Mouse (Mus musculus): ENCODE data around the gene Lsm6. TPM values are rescaled to one million over a fixed set of nuclear protein-coding genes. Genes with fewer than 3 reads are reported as not detected.

The Lsm6 gene
- polyA plus RNA-seq, 1 experiment = 12.1 TPM

DNA sequence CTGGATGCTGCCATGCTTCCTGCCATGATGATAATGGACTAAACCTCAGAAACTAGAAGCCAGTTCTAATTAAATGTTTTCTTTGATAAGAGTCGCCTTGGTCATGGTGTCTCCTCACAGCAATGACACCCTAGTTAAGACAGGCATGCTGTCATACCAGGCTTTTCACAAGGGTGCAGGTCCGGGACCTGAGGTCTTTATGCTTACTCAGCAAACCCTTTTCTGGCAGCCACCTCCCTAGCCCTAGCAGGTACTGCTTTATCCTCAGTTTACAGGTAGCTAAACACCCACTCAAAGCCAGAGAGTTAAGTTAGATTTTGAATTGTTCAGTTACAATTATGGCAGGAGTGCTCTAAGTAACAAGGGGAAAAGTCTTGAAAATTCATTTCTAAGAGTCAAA, 6.2 kb downstream of the Lsm6 start:
- WGBS = 97% methylated on average over 2 of the region's 2 CpGs
- Histone ChIP-seq H3K36me3 (ENCODE audit: control insufficient read depth, insufficient read depth, low read length) (peaks cover 26% of the 10 kb centered on the region; the same call in 1 of the 2 replicates), H3K4me1 (replicated peaks; ENCODE audit: control insufficient read depth, insufficient read depth, low read length) (no peaks in the 10 kb centered on the region), H3K27ac (ENCODE audit: control insufficient read depth, insufficient read depth, low read length) (no peak overlapping the region), H3K27me3 (ENCODE audit: control insufficient read depth, insufficient read depth, low read length) (no peaks in the 10 kb centered on the region), H3K4me3 (ENCODE audit: control insufficient read depth, insufficient read depth, low read length) (no peak overlapping the region)
- no peak for DNase-seq
- TF ChIP-seq CTCF (IDR thresholded peaks at IDR 0.05; ENCODE audit: borderline replicate concordance, control insufficient read depth, extremely low read depth, insufficient read depth, low read length, poor library complexity) (no peak), POLR2A (IDR thresholded peaks at IDR 0.05; ENCODE audit: control insufficient read depth, extremely low read depth, insufficient read depth, low read length, poor library complexity) (no peak)

DNA sequence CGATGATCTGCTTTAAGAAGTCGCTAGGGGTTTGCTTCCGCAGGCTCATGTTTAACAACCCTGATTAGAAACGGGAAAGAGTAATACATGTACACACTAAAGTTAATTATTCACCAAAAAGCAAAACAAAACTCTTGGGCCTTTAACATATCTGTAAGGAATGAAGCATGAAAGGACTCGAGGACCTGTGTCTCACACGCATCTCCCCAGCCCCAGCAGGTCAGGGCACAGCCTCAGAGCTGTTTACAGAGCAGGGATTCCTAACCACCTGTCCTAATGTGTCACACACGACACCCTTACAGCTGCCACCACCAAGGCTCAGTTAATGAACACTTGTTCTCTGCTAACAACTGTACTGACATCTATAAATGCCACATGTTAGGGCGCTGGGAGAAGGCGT, 7.9 kb downstream of the Lsm6 start:
- DNase-seq = no peak
- no peaks in the 10 kb centered on the region for H3K4me1 ChIP-seq (replicated peaks; ENCODE audit: control insufficient read depth, insufficient read depth, low read length)
- H3K27me3 ChIP-seq (ENCODE audit: control insufficient read depth, insufficient read depth, low read length) = no peaks in the 10 kb centered on the region
- WGBS = 96% methylated on average over 9 of the region's 9 CpGs
- TF ChIP-seq CTCF (IDR thresholded peaks at IDR 0.05; ENCODE audit: borderline replicate concordance, control insufficient read depth, extremely low read depth, insufficient read depth, low read length, poor library complexity) (no peak), POLR2A (IDR thresholded peaks at IDR 0.05; ENCODE audit: control insufficient read depth, extremely low read depth, insufficient read depth, low read length, poor library complexity) (no peak)
- no peak overlapping the region for H3K27ac ChIP-seq (ENCODE audit: control insufficient read depth, insufficient read depth, low read length)
- H3K4me3 ChIP-seq (ENCODE audit: control insufficient read depth, insufficient read depth, low read length) = no peak overlapping the region
- H3K36me3 ChIP-seq (ENCODE audit: control insufficient read depth, insufficient read depth, low read length) = peaks cover 43% of the 10 kb centered on the region

DNA sequence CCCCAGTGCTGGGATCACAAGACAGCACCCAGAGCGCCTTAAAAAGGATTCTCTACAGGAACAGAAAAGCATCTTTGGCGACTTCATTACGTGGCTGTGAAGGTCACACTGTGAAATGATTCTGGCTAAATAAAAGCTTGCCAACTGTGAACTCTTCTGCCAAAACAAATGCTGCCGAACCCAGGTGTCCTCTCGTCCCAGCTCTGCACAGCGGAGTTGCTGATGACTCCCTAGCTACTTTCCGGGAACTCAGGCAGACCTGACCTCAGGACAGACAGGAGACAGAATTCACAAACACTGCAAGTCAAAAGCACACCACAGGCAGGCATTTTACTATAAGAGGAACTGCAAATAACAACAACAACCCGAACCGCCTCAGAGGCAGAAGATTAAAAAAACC, 8.5 kb downstream of the Lsm6 start:
- Histone ChIP-seq H3K27ac (ENCODE audit: control insufficient read depth, insufficient read depth, low read length) (no peak overlapping the region), H3K27me3 (ENCODE audit: control insufficient read depth, insufficient read depth, low read length) (no peaks in the 10 kb centered on the region), H3K4me3 (ENCODE audit: control insufficient read depth, insufficient read depth, low read length) (no peak overlapping the region), H3K4me1 (replicated peaks; ENCODE audit: control insufficient read depth, insufficient read depth, low read length) (no peaks in the 10 kb centered on the region), H3K36me3 (ENCODE audit: control insufficient read depth, insufficient read depth, low read length) (peaks cover 47% of the 10 kb centered on the region)
- 96% methylated on average over 9 of the region's 9 CpGs for WGBS
- DNase-seq = no peak
- no peak for TF ChIP-seq CTCF (IDR thresholded peaks at IDR 0.05; ENCODE audit: borderline replicate concordance, control insufficient read depth, extremely low read depth, insufficient read depth, low read length, poor library complexity)
- no peak for TF ChIP-seq POLR2A (IDR thresholded peaks at IDR 0.05; ENCODE audit: control insufficient read depth, extremely low read depth, insufficient read depth, low read length, poor library complexity)

DNA sequence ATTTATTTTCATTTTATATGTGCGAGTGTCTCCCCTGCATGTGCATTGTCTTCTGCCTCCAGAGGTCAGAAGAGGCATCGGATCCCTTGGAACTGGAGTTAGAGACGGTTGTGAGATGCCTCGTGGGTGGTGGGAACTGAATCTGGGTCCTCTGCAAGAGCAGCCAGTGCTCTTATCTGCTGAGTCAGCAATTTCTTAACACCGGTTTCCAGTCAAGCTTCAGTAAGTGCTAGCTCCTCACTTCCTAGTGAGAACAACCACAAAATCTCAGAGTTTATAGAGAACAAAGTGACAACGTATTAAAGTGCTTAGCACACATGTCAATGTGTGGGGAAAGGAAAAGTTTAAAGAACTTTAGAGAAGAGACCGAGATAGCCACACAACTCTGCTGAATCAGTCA, 9.2 kb downstream of the Lsm6 start:
- H3K27ac ChIP-seq (ENCODE audit: control insufficient read depth, insufficient read depth, low read length) = no peak overlapping the region
- 91% methylated on average over 7 of the region's 7 CpGs for WGBS
- TF ChIP-seq CTCF (IDR thresholded peaks at IDR 0.05; ENCODE audit: borderline replicate concordance, control insufficient read depth, extremely low read depth, insufficient read depth, low read length, poor library complexity) = no peak
- TF ChIP-seq POLR2A (IDR thresholded peaks at IDR 0.05; ENCODE audit: control insufficient read depth, extremely low read depth, insufficient read depth, low read length, poor library complexity) = no peak
- no peak for DNase-seq
- H3K36me3 ChIP-seq (ENCODE audit: control insufficient read depth, insufficient read depth, low read length) = peaks cover 51% of the 10 kb centered on the region
- no peak overlapping the region for H3K4me3 ChIP-seq (ENCODE audit: control insufficient read depth, insufficient read depth, low read length)
- H3K4me1 ChIP-seq (replicated peaks; ENCODE audit: control insufficient read depth, insufficient read depth, low read length) = no peaks in the 10 kb centered on the region
- H3K27me3 ChIP-seq (ENCODE audit: control insufficient read depth, insufficient read depth, low read length) = no peaks in the 10 kb centered on the region

DNA sequence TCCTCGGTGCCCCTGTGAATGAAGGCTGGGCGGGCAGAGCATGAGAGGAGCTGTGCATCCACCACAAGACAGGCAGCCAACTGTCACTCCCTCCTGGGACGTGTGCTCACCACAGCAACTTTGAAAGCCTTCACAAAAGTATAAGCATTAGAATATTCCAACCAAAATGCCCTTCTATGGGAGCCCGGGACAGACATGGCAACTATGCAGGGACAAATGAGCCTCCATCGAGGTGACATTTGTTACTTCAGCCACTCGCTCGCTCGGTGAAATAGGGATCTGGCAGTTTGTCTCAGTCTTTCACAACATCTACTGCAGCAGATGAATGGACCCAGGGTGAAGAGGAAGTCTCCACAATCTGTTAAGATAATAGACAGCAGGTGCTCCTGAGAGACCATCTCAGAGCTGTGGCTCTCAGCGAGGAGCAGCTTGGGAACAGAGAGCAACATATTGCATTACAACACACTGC, 10.7 kb downstream of the Lsm6 start:
- TF ChIP-seq CTCF (IDR thresholded peaks at IDR 0.05; ENCODE audit: borderline replicate concordance, control insufficient read depth, extremely low read depth, insufficient read depth, low read length, poor library complexity) (no peak), POLR2A (IDR thresholded peaks at IDR 0.05; ENCODE audit: control insufficient read depth, extremely low read depth, insufficient read depth, low read length, poor library complexity) (no peak)
- DNase-seq = no peak
- Histone ChIP-seq H3K27me3 (ENCODE audit: control insufficient read depth, insufficient read depth, low read length) (no peaks in the 10 kb centered on the region), H3K4me3 (ENCODE audit: control insufficient read depth, insufficient read depth, low read length) (no peak overlapping the region), H3K36me3 (ENCODE audit: control insufficient read depth, insufficient read depth, low read length) (peaks cover 64% of the 10 kb centered on the region), H3K4me1 (replicated peaks; ENCODE audit: control insufficient read depth, insufficient read depth, low read length) (no peaks in the 10 kb centered on the region), H3K27ac (ENCODE audit: control insufficient read depth, insufficient read depth, low read length) (no peak overlapping the region)
- WGBS = 91% methylated on average over 9 of the region's 9 CpGs

DNA sequence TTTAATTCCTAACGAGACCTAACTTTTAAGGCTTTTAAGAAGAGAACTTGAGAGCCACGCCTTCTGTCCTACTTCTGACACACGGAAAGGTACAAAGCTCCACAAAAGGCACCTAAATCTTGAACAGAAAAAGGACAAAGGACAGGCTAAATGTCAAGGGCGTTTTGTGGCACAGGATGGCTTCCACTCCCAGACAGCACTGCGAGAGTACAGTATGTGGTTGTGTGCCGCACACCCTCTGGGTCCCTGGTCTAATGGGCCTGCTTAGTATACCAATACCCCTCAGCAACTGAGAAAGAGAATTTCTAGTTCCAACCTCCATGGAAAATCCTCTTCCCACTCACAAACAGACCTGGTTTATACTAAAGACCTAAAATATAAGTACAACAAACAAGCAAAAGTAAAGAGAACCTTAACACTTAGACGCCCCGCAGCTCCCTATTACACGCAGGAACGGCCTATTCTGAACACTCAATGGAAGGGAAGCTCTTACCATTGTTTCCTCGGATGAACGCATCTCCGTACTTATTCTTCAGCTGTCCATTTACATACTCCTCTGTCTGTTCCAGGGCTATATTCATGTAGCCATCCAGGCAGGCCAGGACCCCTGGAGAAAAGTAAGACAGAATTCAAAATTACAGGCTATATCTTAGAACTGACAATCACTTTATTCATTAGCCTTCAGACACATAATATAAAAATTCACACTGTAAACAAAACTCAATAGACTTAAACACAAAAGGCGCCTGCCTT, 11.3 kb downstream of the Lsm6 start:
- no peak for TF ChIP-seq CTCF (IDR thresholded peaks at IDR 0.05; ENCODE audit: borderline replicate concordance, control insufficient read depth, extremely low read depth, insufficient read depth, low read length, poor library complexity)
- 97% methylated on average over 14 of the region's 14 CpGs for WGBS
- Histone ChIP-seq H3K36me3 (ENCODE audit: control insufficient read depth, insufficient read depth, low read length) (peaks cover 64% of the 10 kb centered on the region), H3K27ac (ENCODE audit: control insufficient read depth, insufficient read depth, low read length) (no peak overlapping the region), H3K27me3 (ENCODE audit: control insufficient read depth, insufficient read depth, low read length) (no peaks in the 10 kb centered on the region), H3K4me3 (ENCODE audit: control insufficient read depth, insufficient read depth, low read length) (no peak overlapping the region), H3K4me1 (replicated peaks; ENCODE audit: control insufficient read depth, insufficient read depth, low read length) (no peaks in the 10 kb centered on the region)
- no peak for DNase-seq

DNA sequence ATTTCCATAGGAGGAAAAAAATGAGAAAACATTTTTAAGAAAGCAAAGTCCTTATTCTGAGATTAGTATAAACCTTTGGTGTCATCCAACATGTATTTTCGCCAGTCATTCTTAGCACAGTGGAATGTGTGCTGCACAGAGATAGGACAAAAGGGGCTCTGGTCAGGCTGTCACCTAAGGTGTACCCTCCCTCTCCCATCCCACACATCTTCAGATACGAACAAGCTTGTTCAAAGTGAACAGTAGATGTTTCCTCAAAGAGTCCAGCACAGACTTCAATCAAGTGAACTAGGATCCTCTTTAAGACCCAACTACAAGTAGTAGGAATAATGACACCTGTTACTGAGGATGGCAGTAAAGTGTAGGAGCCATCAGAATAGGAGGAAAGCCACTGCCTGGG, 12.1 kb downstream of the Lsm6 start:
- no peak for DNase-seq
- WGBS = 98% methylated on average over 2 of the region's 2 CpGs
- H3K27ac ChIP-seq (ENCODE audit: control insufficient read depth, insufficient read depth, low read length) = no peak overlapping the region
- no peaks in the 10 kb centered on the region for H3K4me1 ChIP-seq (replicated peaks; ENCODE audit: control insufficient read depth, insufficient read depth, low read length)
- TF ChIP-seq POLR2A (IDR thresholded peaks at IDR 0.05; ENCODE audit: control insufficient read depth, extremely low read depth, insufficient read depth, low read length, poor library complexity) = no peak
- TF ChIP-seq CTCF (IDR thresholded peaks at IDR 0.05; ENCODE audit: borderline replicate concordance, control insufficient read depth, extremely low read depth, insufficient read depth, low read length, poor library complexity) = no peak
- H3K27me3 ChIP-seq (ENCODE audit: control insufficient read depth, insufficient read depth, low read length) = no peaks in the 10 kb centered on the region
- peaks cover 64% of the 10 kb centered on the region for H3K36me3 ChIP-seq (ENCODE audit: control insufficient read depth, insufficient read depth, low read length)
- H3K4me3 ChIP-seq (ENCODE audit: control insufficient read depth, insufficient read depth, low read length) = no peak overlapping the region

Measured in thymus, adult 2 months (tissue).